Mouse (Mus musculus) left cerebral cortex, postnatal 36 days (tissue): ENCODE results near the gene Olfr3. TPM values are rescaled to one million over a fixed set of nuclear protein-coding genes. Genes with fewer than 3 reads are reported as not detected.

Source experiments
- DNase-seq, 2 experiments: peaks; one replicate each; pipeline ENCODE4 v3.0.0; 2021 to 2022; ENCODE audit warnings: low spot score in 2 of 2, mixed read lengths in 1 of 2
- intact Hi-C: fragments of 180-260 bp; cut with DNase I; formaldehyde crosslinking; loops from one replicate; pipeline ENCODE4 v1.15.1; 2025
- total RNA-seq, 2 experiments: library from RNA; stranded (reverse); gene quantifications; 2 replicates each; pipeline ENCODE4 v1.2.3; 2021

Gene Olfr3
- not detected for total RNA-seq

GRCm38 (mm10) chr2:36816932-36817331, at the start of gene Olfr3:
Gene Olfr3 (minus strand): TSS chr2:36817032.
- DNase-seq = no peak
- intact Hi-C loops = no loop called here

DNA sequence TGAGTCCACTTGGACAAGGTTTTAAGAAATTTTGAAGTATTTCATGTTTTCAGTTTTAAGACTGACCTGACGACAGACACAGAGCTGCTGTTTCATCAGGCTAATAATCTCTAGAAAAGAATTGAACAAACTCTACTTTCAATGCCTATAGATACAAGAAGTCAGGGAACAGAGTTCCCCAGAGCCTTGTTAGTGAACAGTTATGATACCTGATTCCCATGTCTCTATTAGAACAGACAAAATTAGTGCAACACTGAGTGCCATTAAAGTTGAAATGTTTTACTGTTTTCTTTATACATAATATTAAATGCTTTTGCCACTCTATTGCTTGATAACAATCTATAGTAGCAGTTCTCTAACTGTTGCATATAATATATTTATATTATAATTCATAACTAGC, 45.7 kb upstream of the Olfr3 start, which contains the start of gene Olfr351:
Gene Olfr351 (minus strand): TSS at position 101 of the 400 bp plus-strand sequence.
- intact Hi-C loops = no loop called here
- no peak for DNase-seq

DNA sequence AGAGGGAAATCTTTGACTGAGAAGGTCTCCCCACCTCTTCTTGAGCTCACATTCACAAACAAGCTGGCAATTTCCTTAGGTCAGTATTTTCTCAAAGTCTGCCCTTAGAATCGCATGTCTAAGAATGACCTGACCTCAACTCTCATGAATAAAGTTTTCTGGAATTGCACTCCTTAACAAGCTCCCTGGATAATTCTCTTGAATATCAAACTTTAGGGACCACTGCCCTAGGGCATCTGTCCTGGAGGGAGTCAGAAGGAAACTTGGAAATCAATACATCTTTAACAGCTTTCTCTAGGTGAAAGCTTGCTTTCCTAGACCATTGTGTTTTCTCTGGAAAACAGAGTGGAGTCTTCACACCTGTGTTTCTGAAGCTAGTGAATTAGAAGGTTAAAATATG, 29.2 kb upstream of the Olfr3 start, which contains the start of gene Olfr350:
Gene Olfr350 (plus strand): TSS at position 301 of the 400 bp plus-strand sequence.
- intact Hi-C loops = no loop called here
- DNase-seq = no peak

DNA sequence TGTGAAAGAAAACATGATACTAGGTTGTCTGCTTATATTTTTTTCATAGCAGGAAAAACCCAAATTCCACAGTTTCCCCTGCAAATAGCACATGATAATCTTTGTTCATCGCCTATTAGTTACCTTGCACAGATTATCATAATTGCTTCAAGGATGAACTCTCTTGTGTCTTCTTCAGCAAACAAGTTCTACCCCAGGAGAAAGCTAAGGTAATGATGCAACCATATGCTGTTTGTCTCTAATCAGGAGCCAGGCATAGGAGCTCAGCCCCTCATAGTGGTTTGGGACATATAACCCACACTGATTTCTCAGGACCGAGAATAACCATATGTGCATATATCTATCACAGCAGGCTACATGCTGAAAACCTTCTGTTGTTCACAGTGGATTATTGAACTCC, 26.6 kb downstream of the Olfr3 start, which contains the start of gene Olfr50:
Gene Olfr50 (plus strand): TSS at position 301 of the 400 bp plus-strand sequence.
- DNase-seq = no peak
- intact Hi-C loops = no loop called here

DNA sequence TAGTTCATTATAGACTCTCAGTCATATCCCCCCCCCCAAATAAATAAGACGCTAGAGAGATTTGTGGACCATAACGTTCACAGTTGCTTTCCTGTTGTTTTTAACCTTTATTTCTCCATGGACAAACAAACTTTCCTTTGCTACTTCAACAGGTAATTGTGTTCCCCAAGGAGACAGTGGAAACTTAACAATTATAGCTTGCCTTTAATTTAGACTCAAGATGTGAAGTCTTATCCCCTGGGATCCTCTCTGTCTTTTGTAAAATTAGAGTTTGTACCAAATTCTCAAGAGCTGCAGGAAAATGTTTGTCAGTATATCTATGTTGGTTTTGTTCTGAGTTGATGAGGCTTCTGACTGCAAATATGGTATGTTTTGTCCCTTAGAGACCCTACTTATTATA, 32.9 kb downstream of the Olfr3 start, which contains the start of gene Olfr348:
Gene Olfr348 (plus strand): TSS at position 301 of the 400 bp plus-strand sequence.
- DNase-seq = no peak
- intact Hi-C loops = no loop called here

Other genes with a start within 250 kb of the Olfr3 start
- gene Olfr345, start 177.0 kb downstream of the Olfr3 start, total RNA-seq = not detected
- not detected for gene Olfr346, start 131.2 kb downstream of the Olfr3 start, total RNA-seq
- not detected for gene Olfr347, start 85.1 kb downstream of the Olfr3 start, total RNA-seq
- not detected for gene Olfr348, start 32.8 kb downstream of the Olfr3 start, total RNA-seq
- not detected for gene Olfr50, start 26.5 kb downstream of the Olfr3 start, total RNA-seq
- gene Olfr350, start 29.3 kb upstream of the Olfr3 start, total RNA-seq = not detected
- gene Olfr351, start 45.6 kb upstream of the Olfr3 start, total RNA-seq = not detected
- gene Olfr352, start 51.4 kb upstream of the Olfr3 start, total RNA-seq = not detected
- gene Olfr353, start 75.9 kb upstream of the Olfr3 start, total RNA-seq = not detected
- not detected for gene Olfr354, start 88.6 kb upstream of the Olfr3 start, total RNA-seq
- not detected for gene Olfr355, start 111.9 kb upstream of the Olfr3 start, total RNA-seq
- not detected for gene Olfr356, start 120.1 kb upstream of the Olfr3 start, total RNA-seq
- not detected for gene Olfr357, start 176.8 kb upstream of the Olfr3 start, total RNA-seq
- not detected for gene Olfr358, start 192.3 kb upstream of the Olfr3 start, total RNA-seq
- not detected for gene Olfr360, start 248.7 kb upstream of the Olfr3 start, total RNA-seq